Mouse (Mus musculus) forebrain, embryonic 14.5 days (tissue): Measurements from ENCODE around the gene Cmip. TPM values are rescaled to one million over a fixed set of nuclear protein-coding genes. Genes with fewer than 3 reads are reported as not detected.

Experiments used
- ATAC-seq: fragments of 200-750 bp; cut with Nextera tagmentation; 2 replicates; pipeline ENCODE4 v1.8.0; 2017; ENCODE audit warnings: mild to moderate bottlenecking, moderate library complexity
- DNase-seq: peaks from one replicate; pipeline ENCODE4 v3.0.0-alpha.2; 2015; ENCODE audit warnings: low spot score
- H3K27ac ChIP-seq: fragments of 300-500 bp; sonication (generic); 2 replicates; pipeline ENCODE4 v1.5.1; 2014; ENCODE audit warnings: low read depth, mild to moderate bottlenecking, control low read depth, low read length, moderate library complexity
- H3K27me3 ChIP-seq: fragments of 300-500 bp; sonication (generic); replicated peaks from 2 replicates; pipeline ENCODE4 v1.6.1; 2014; ENCODE audit warnings: low read length, control low read depth, mixed read lengths; ENCODE audit not compliant: control insufficient read depth, insufficient read depth
- H3K36me3 ChIP-seq: fragments of 300-500 bp; sonication (generic); 2 replicates; pipeline ENCODE4 v1.6.1; 2014; ENCODE audit warnings: low read length, control low read depth; ENCODE audit not compliant: control insufficient read depth, insufficient read depth
- H3K4me1 ChIP-seq: fragments of 300-500 bp; sonication (generic); 2 replicates; pipeline ENCODE4 v1.6.1; 2014; ENCODE audit warnings: antibody characterized with exemption, low read length, control low read depth; ENCODE audit not compliant: control insufficient read depth, insufficient read depth
- H3K4me2 ChIP-seq: fragments of 300-500 bp; sonication (generic); 2 replicates; pipeline ENCODE4 v1.6.1; 2014; ENCODE audit warnings: mild to moderate bottlenecking, control low read depth, low read length
- H3K4me3 ChIP-seq: fragments of 300-500 bp; sonication (generic); 2 replicates; pipeline ENCODE4 v1.5.1; 2014; ENCODE audit warnings: low read depth, low read length, control low read depth
- H3K9ac ChIP-seq: fragments of 300-500 bp; sonication (generic); 2 replicates; pipeline ENCODE4 v1.6.1; 2014; ENCODE audit warnings: mild to moderate bottlenecking, low read length, control low read depth, moderate library complexity
- H3K9me3 ChIP-seq: fragments of 300-500 bp; sonication (generic); replicated peaks from 2 replicates; pipeline ENCODE4 v1.6.1; 2016; ENCODE audit warnings: low read length, control low read depth, mixed read lengths; ENCODE audit not compliant: control insufficient read depth
- WGBS: fragments of 180-500 bp; shearing (Covaris S2); extraction: QIAGEN DNeasy Blood & Tissue Kit; methylation state at CpG from one replicate; pipeline ENCODE4 v1.1.7; 2014; 5-methylcytosine and 5-hydroxymethylcytosine counted together
- polyA plus RNA-seq: library from polyadenylated mRNA; unstranded; fragments of >200 nt; fragmentation: Nextera tagmentation; extraction: Ambion mirVana; gene quantifications from 2 replicates; pipeline ENCODE4 v1.2.1, GENCODE M21; 2014

The Cmip gene
- polyA plus RNA-seq, 1 experiment from 2014 or later, result 57.4 TPM

DNA sequence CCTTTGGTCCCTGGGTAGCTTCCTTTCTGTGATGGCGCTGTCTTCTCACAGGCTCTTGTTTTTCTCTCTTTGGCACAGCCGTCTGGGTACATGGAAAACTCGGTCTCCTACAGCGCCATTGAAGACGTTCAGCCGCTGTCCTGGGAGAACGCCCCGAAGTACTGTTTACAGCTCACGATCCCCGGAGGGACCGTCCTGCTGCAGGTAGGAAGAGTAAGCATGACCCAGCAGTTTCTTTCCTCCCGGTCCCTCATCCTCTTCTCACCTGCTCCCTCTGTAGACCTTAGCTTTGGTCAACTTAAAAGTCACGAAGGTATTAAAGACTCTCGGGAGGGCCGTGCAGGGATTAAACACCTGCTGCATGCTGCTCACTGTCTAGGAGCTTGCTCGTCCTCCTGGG, 120.1 kb downstream of the Cmip start:
- Histone ChIP-seq H3K9me3 (no peaks in the 10 kb centered on the region), H3K9ac (no peak overlapping the region), H3K4me2 (no peak overlapping the region), H3K4me1 (peaks cover 11% of the 10 kb centered on the region), H3K27me3 (no peaks in the 10 kb centered on the region), H3K27ac (no peak overlapping the region), H3K36me3 (peaks cover 12% of the 10 kb centered on the region), H3K4me3 (no peak overlapping the region)
- DNase-seq (no peak), ATAC-seq (no peak)
- 63% methylated on average over 16 of the region's 16 CpGs for WGBS

DNA sequence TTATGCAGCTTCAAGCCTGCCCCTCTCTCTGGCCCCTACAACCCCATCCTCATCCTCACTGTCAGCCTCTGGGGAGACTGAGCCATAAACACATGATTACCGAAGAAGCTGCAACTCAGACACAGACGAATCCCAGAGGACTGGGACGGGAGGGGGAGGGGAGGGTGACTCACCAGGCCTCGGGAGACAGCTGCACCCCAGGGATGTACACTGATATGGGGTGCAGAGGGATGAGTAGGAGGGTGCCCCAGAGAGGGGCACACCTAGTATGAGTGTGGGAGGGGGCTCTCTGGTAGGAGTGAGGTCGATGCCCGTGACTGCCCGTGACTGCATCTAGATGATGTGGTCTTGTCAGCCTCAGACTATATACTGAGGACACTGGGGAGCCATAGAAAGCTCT, 121.8 kb downstream of the Cmip start:
- Histone ChIP-seq H3K27me3 (no peaks in the 10 kb centered on the region), H3K4me1 (no peaks in the 10 kb centered on the region; the same call in 1 of the 2 replicates), H3K36me3 (peaks cover 12% of the 10 kb centered on the region), H3K4me2 (no peak overlapping the region), H3K9me3 (no peaks in the 10 kb centered on the region), H3K27ac (no peak overlapping the region), H3K9ac (no peak overlapping the region), H3K4me3 (no peak overlapping the region)
- 79% methylated on average over 7 of the region's 7 CpGs for WGBS
- ATAC-seq (no peak), DNase-seq (no peak)

DNA sequence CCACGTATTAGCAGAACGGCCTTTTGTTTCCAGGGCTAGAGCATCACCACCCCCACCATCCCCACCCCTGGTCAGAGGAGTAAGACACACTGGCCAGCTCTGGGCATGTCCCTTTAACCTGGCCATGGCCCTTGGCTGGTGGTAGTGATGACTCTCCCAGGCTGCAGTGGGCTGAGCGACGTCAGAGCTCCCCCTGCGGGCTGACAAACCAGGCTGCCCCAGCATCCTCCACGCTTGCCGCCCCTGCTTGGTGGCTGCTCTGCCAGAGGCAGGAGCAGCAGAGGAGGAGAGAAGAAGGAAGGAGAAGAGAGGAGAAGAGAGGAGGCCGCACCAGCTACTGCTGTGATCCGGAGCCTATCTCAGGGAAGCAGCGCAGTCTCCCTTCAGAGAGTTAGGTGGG, 122.3 kb downstream of the Cmip start:
- H3K4me2 ChIP-seq, result no peak overlapping the region
- H3K9ac ChIP-seq, result no peak overlapping the region
- no peak overlapping the region for H3K4me3 ChIP-seq
- H3K27me3 ChIP-seq, result no peaks in the 10 kb centered on the region
- no peaks in the 10 kb centered on the region; the same call in 1 of the 2 replicates for H3K4me1 ChIP-seq
- 69% methylated on average over 10 of the region's 10 CpGs for WGBS
- DNase-seq (no peak), ATAC-seq (peak; percentile 22; the same call in 1 of the 2 replicates)
- H3K27ac ChIP-seq, result no peak overlapping the region
- peaks cover 12% of the 10 kb centered on the region for H3K36me3 ChIP-seq
- H3K9me3 ChIP-seq, result no peaks in the 10 kb centered on the region

DNA sequence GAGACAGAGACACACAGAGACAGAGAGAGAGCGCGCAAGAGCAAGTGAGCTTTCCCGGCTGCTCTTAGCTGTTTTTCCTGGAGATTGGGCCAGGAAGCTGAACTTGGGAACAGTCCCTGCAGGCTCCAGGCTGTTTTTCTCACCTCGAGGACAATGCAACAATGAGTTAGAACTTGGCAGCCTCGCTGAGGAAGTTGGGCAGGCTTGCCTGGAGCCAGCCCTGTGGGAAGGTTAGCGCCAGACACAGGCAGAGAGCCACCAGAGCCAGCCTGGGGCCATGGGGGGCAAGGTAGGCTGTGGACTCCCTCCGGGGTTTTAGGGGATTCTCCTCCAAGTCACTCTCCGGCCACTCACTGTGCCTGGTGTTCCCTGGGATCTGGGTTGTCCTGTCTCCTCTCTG, 123.9 kb downstream of the Cmip start:
- peaks cover 21% of the 10 kb centered on the region for H3K36me3 ChIP-seq
- H3K4me3 ChIP-seq, result no peak overlapping the region
- H3K27ac ChIP-seq, result peak overlapping the region; percentile 62; the same call in 1 of the 2 replicates
- ATAC-seq (peak; percentile 24; the same call in 1 of the 2 replicates), DNase-seq (peak; percentile 73)
- H3K9ac ChIP-seq, result no peak overlapping the region
- 50% methylated on average over 8 of the region's 8 CpGs for WGBS
- no peaks in the 10 kb centered on the region for H3K9me3 ChIP-seq
- no peak overlapping the region for H3K4me2 ChIP-seq
- no peaks in the 10 kb centered on the region; the same call in 1 of the 2 replicates for H3K4me1 ChIP-seq
- no peaks in the 10 kb centered on the region for H3K27me3 ChIP-seq

DNA sequence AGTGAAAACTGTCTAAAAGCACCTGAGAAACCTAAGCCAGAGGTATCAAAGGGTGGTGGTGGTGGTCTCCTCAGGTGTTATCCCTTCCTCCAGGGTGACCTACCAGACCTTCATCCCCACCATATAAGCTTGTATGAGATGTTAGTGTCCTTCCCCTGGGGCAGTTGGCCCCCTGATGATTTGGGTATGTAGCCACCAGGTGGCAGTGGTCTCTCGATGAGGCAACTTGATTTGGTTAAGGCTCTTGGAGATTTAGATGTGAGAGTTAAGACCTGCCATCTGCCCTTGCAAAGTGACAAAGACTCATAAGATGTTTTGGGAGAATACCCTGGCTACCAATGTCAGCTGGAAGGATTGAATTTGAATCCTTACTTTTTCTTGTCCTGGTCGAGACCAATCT, 129.3 kb downstream of the Cmip start:
- Histone ChIP-seq H3K4me1 (no peaks in the 10 kb centered on the region), H3K36me3 (0 out of 2 replicates have a peak, but pooled peaks cover 11% of the 10 kb centered on the region), H3K27ac (no peak overlapping the region), H3K4me3 (no peak overlapping the region), H3K9ac (no peak overlapping the region), H3K4me2 (no peak overlapping the region), H3K27me3 (no peaks in the 10 kb centered on the region), H3K9me3 (no peaks in the 10 kb centered on the region)
- ATAC-seq (no peak), DNase-seq (no peak)
- WGBS, result 71% methylated on average over 2 of the region's 2 CpGs

DNA sequence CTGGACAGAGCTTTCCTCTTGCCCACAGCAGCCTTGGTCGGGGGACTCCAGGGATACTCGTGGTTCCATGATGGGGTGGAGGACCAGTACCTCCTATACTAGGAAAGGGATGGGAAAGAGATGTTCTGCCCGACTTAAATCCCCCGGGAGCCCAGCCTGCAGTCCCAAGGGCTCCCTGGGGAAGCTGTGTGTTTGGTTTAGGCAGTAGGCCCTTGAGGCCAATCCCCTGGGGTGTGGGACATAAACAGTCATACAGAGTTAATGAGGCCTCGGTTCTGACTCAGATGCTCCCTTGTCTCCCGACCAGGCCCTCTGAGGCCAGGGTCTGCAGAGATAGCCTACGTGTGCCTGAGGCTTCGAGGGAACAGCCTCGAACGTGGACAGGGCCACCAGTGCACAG, 130.8 kb downstream of the Cmip start:
- Histone ChIP-seq H3K4me3 (no peak overlapping the region), H3K9me3 (no peaks in the 10 kb centered on the region), H3K27me3 (no peaks in the 10 kb centered on the region), H3K9ac (no peak overlapping the region), H3K36me3 (0 out of 2 replicates have a peak, but pooled peaks cover 8% of the 10 kb centered on the region), H3K27ac (no peak overlapping the region), H3K4me1 (no peaks in the 10 kb centered on the region), H3K4me2 (no peak overlapping the region)
- DNase-seq (no peak), ATAC-seq (no peak)
- WGBS, result 64% methylated on average over 10 of the region's 10 CpGs

DNA sequence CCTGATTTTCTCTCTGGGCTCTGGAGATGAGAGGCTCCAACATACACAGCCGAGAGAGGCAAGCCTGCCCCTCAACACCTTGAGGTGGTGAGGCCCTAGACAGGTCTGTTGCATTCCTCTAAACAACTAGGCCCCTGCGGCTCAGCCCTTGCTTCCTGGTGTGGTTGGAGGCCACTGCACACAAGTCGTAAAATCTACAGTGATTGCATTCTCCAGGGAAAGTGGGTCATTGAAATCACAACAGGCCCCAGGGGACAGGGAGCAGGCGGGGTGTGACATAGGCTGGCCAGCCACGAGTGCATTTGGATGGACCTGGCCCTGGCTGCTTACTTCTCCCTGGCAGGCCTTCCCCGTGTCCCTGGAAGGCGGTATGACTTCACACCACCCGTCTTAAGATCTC, 131.5 kb downstream of the Cmip start:
- Histone ChIP-seq H3K36me3 (0 out of 2 replicates have a peak, but pooled peaks cover 8% of the 10 kb centered on the region), H3K9me3 (no peaks in the 10 kb centered on the region), H3K27ac (no peak overlapping the region), H3K9ac (no peak overlapping the region), H3K4me3 (no peak overlapping the region), H3K27me3 (no peaks in the 10 kb centered on the region), H3K4me1 (no peaks in the 10 kb centered on the region), H3K4me2 (no peak overlapping the region)
- no peak for ATAC-seq
- no peak for DNase-seq
- WGBS, result 87% methylated on average over 8 of the region's 8 CpGs

DNA sequence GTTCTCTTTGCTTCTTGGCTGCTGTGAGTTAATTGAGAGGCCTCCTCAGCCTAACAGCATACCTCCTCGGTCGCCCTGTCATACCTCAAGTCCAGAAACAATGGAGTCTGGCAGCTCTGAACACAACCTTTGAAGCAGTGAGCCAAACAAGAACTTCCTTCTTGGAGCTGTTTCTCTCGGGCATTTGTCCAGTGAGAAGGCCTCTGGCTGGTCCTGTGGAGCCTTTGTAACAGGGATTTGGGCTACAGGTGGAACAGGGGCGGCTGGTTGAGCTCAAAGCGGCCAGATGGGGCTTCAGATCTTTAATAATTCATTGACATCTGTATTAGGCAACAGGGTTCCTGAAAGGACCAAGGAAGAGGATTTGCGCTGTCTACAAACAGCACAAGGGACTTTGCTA, 137.0 kb downstream of the Cmip start:
- Histone ChIP-seq H3K4me1 (0 out of 2 replicates have a peak, but pooled peaks cover 2% of the 10 kb centered on the region), H3K27me3 (no peaks in the 10 kb centered on the region), H3K4me3 (no peak overlapping the region), H3K4me2 (no peak overlapping the region), H3K9ac (no peak overlapping the region), H3K36me3 (no peaks in the 10 kb centered on the region), H3K9me3 (no peaks in the 10 kb centered on the region), H3K27ac (no peak overlapping the region)
- ATAC-seq (no peak), DNase-seq (no peak)
- 45% methylated on average over 6 of the region's 6 CpGs for WGBS

DNA sequence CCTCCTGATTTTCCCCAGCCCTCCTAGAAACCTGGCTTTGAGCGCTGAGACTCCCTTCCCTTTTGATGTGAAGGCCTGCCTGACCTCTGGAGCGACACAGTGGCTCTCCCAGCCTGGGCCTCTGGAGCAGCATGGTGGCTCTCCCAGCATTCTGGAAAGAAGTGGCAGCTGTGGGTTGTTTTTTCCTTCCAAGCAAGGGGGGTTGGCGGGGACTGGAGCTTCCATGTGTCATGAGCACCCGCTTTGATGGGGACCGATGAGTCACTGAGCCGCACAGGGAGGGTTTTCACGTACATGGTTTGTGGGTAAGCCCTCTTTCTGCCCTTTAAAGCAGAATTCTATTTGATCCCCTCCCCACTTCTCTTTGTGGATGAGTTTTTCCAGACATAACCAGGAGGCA, 138.2 kb downstream of the Cmip start:
- H3K4me3 ChIP-seq, result no peak overlapping the region
- WGBS, result 86% methylated on average over 7 of the region's 7 CpGs
- H3K4me2 ChIP-seq, result no peak overlapping the region
- H3K27me3 ChIP-seq, result no peaks in the 10 kb centered on the region
- no peak overlapping the region for H3K9ac ChIP-seq
- DNase-seq (no peak), ATAC-seq (no peak)
- no peaks in the 10 kb centered on the region for H3K36me3 ChIP-seq
- no peaks in the 10 kb centered on the region for H3K9me3 ChIP-seq
- 0 out of 2 replicates have a peak, but pooled peaks cover 2% of the 10 kb centered on the region for H3K4me1 ChIP-seq
- no peak overlapping the region for H3K27ac ChIP-seq
